Mouse (Mus musculus) thymus, adult 18-20 months (tissue): ENCODE measurements around the gene Suz12.
"Not testable (repeated sequence)": the region's sequence is repeated elsewhere in the genome, so short reads cannot be mapped to it uniquely, and the experiment has no call there.

ENCODE experiments used
- DNase-seq, 2 experiments: peaks; one replicate each; pipeline ENCODE4 v3.0.0; 2022; ENCODE audit warnings: mixed read lengths in 2 of 2

Suz12 gene

DNA sequence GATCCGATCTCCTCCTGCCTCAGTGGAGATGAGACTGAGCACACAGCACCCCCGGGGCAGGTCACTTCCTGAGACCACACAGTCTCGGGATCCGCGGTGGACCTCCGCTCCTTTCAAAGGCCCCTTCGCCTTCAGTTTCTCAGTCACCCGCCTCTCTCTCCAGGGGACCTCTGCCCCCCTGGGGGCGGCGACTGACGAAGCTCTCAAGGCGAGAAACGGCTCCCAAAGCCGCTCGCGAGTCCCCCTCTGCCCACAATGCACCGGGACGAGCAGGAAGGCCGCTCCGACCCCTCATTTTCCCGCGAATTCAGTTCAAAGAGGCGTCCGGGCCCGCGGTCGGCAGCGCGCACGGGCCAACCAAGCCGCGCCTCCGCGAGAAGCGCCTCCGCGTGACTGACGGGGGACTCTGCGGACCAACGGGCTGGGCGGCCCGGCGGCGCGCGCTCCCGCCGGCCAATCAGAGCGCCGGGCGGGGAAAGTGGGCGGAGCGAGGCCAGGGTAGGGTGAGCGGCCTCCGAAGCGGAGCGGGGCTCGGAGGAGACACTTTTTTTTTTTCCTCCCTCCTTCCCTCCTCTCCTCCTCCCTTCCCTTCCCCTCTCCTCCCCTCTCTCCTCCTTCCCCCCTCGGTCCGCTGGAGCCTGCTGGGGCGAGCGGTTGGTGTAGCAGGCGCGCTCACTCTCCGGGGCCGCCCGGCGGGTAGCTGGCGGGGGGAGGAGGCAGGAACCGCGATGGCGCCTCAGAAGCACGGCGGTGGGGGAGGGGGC is at the start of gene Suz12:
Gene Suz12 (plus strand): TSS at position 515 of the 764 bp plus-strand sequence.
- DNase-seq = peak; percentile 90

DNA sequence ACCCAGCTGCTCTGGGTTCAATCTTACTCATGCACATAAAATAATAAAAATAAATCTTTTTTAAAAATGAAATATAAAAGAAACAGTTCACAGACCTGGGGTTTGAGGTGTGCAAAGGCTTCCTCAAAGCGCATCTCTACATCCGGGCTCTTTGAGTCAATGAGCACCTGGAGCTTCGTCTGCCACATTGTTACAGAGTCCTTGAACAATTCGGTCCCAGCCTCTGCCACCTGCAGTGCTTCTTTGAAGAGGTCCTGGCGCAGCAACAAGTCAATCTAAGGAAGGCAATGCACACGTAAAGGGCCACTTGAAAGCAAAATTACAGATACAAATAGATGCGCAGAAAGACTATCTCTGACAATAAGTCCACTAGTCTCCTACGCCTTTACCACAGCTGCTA is 49.8 kb upstream of the Suz12 start:
- no peak for DNase-seq

DNA sequence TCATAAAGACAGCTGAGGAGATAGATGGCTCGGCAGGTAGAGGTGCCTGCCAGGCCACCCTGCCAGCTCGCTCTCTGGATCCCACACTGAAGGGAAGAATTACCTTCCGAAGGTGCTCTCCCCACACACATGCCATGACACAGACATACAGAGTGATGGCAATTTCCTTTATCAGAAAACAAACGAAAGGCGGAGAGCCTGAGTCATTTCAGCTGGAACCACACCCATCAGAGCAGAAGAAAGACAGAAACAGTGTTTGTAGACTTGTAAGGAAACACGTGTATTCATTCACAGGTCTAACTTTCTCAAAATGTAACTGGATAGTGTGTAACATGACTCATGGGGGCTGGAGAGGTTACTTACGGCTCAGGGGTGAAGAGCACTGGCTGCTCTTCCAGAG is 49.3 kb upstream of the Suz12 start:
- DNase-seq = no peak

DNA sequence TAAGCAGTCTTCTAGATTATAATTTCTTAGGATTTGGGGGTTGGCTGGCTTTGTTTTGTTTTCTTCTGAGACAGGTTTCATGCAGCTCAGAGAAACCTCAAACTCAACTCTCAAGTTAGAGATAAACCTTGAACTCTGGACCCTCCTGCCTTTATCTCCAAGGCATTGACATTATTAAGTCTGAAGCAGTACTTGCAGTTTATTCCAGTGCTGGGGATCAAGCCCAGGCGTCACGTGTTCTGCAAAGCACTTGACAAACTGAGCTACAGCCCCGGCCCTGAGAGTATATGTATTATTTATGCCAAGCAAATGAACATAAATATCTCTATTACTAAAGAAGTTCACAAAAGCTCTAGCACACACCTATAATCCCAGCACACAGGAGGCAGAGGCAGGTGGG is 45.6 kb upstream of the Suz12 start:
- no peak for DNase-seq

DNA sequence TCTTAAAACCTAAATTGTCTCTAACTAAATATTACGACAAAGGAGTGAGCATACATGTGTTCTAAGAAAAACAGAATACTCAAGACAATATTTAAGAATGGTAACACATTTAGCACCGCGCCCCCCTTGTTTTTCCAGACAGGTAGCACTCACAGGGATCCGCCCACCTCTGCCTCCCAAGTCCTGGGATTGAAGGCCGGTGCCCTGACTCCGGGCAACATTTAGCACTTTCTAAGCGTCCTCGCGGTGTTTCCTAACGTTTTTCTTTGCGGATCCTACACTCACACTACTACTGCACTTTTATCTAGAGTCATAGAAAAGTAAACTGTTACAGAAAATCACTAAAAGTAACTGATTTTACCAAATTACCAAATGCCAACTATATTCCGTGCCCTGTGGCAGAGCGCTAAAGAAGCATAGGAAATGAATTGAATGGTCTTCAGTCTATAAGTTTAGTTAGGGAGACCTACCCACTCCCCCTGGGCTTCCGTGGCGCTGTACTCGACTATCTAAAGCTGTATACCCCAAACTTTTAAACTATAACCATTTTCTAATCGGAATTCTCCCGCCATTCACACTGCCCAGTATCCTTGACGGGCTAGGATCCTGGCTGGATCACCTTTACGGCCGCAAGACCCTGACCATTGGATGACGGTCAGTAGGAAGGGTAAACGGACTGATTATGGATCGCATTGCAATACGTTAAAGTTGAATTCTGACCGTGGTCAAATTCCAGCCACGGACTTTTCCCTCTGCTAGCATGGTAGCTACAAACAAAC is 31.4 kb upstream of the Suz12 start:
- DNase-seq = no peak

DNA sequence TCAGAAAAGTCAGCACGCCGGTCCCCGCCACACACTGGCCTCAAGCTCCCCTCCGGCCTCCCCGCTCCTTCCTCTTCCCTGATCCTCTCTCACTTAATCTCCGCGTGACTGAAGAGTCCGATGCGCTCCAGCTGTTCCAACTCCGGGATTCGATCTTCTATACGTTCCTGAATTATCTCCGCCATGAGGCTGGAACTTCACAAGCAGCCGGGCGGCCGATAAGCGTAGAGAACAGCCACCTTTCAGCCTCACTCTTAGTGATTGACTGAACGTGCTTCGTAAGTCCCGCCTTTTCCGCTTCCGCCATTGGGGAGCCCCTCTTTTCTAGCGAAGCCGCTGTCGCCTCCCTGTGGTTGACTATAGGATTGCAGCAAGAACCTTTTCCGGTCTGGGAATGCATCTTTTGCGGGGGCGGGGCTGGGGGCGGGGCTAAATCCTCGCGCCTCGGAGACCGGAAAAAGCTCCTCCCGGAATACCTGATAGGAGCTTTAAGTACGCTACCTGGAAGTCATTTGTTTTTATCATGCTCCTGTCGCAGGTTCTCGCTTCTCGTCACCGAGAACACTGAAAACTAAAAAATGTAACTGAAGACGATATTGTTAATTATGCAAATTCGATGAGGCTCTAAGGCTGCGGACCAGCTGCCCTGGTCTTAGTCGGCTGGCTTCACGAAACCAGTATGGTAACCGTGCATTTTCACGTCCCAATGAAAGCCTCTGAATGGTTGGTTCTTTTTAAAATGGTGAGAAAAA is 30.6 kb upstream of the Suz12 start, which contains the start of gene Utp6:
Gene Utp6 (minus strand): TSS at position 266 of the 752 bp plus-strand sequence.
- DNase-seq = peak; percentile 95 to 98

DNA sequence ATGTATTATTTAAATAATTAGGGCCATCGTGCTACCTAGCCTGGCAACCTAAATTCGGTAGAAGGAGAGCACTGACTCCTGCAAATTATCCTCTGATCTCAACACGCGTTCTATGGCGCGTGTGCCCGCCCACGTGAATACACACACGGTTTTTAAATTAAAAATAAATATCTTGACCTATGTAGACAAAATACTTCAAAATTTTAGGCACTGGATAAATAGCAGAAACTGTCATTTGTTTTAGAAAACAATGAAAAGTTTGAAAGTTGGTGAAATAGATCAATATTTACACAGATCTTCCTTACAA is 30.1 kb upstream of the Suz12 start:
- DNase-seq = no peak

DNA sequence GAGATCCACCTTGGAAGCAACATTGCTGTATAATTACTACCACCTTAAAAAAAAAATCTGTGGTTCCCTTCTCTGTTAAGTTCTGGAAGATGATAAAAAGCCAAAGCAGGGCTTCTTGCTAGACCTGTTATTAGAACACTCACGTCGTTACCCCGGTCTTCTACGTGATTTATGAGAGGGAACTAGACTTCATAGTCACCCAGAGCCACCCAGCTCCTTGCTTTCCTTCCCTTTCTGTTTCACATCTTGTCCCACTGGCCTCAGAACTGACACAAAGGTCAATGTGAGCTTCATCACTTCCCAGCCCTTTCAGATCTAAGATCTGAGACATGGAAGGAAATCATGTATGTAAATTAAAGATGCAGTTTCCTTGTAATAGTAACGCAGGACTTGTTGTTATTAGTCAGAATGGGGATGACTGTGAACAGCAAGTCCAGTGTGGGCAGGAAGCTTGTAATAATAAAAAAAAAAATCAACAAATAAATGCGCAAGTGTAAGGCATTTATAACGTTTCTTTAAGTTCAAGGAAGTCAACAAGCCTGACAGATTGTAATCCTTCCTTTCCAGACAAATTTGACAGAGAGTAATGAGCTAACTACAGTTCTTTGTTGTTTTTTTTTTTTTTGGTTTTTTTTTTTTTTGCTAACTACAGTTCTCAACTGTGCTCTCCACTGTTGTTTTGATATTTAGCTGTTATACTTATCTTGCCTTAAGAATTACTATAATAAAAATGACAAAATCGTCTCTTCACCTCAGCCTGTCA is 29.5 kb upstream of the Suz12 start:
- DNase-seq = no peak

DNA sequence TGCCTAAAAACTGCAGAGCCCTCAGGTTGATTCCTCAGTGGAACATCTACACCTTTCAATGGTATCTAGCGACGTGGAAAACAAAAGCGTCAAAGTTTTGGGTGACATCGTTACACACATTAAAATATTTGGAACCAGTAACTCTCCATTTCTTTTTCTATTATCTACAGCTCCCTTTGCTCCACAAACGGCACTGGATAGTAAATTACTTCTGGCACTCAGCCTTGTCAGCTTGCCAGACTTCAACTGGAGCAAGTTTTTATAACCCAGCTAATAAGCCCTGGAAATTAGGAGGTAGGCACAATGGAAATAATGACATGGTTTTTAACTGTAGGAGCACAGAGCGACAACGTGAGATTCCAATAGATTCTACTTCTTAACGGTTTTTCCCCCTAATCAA is 27.0 kb upstream of the Suz12 start:
- no peak for DNase-seq

DNA sequence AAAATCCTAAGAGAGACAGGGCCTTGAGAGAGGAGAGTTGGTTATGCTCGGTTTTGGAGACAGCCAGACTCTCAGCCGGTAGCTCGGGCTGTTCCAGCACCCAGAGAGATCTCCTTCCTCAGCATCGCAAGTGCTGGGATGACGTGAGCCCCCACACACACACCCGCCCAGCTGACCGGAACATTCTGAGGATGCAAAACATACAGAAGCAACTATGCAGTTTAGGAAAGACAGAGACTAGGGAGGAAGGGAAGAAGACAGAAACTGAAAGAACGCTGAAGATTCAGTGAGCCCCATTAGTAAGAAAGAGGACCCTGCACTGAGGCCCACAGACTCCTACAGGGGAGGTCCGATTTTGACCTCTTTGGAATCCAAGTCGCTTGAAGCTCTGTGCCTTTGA is 25.2 kb upstream of the Suz12 start:
- DNase-seq = no peak

DNA sequence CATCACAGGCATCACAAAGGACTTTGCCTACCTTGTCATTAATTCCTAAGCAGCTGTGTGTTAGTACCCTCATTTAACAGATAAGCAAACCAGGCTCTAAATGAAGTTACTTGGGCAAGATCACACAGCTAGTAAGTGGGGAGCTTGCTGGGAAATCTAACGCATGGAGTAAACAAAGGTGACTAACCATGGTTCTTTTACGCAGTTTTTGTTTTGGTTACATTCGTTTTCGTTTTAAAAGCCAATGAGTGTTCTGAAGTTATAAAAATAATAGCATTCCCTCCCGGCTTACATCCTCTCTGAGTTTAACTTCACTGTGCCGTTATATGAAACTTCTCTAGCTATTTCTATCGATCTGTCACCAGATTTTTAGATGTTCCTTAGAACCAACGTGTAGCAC is 19.8 kb upstream of the Suz12 start:
- no peak for DNase-seq

DNA sequence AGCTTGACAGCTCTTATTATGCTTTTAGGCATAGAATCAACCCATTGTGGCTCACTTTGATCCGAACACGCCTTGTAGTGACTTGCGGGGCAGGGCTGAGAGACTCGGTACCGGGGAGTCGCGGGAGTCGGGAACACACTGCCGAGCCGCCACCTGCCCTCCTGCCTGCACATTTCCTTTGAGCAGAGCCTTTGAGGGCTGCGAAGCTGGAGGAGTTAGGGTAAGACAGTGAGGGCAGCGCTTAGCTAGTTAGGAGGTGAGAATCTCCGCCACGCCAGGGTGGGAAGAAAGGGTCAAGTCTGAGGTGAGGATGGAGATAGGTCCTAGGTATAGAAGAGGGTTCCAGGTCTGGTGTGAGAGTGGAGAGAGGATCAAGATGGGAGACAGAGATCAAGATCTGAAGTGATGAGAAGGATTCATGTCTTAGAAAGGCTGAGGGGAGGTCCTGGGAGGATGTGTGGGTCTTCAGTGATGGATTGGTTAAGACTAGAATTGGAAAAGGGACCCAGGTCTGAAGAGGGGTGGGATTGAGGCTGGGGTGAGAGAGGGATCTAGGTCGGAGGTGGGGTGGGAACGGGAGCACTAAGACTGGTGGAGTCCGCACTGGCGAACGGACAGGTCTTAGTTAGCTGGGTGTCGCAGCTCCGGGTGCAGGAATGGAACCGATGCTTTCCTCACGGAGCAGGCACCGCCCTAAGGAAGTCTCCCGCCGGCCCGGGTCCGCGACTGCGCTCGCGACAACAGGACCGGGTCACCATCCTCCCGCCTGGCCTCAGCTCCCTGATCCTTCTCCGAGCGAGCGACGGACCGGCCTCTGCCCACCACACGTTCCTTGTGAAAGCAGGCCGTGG is 19.1 kb upstream of the Suz12 start:
- DNase-seq = no peak

DNA sequence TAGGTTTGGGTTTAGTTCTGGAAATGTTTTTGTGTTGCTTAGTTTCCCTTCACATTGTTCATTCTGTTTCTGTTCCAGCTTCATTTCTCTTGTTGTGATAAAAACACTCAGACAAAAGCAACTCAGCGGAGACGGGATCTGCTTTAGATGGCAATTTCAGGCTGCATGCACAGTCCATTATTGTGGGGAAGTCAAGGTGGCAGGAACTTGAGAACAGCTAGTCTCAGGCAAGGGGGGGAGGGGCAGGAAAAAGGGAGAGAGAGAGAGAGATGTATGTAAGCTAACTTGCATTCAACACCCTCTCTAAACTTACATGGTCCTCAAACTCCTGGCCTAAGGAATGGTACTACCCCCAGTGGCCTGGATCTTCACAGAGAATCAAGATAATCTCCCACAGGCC is 17.5 kb upstream of the Suz12 start:
- no peak for DNase-seq

DNA sequence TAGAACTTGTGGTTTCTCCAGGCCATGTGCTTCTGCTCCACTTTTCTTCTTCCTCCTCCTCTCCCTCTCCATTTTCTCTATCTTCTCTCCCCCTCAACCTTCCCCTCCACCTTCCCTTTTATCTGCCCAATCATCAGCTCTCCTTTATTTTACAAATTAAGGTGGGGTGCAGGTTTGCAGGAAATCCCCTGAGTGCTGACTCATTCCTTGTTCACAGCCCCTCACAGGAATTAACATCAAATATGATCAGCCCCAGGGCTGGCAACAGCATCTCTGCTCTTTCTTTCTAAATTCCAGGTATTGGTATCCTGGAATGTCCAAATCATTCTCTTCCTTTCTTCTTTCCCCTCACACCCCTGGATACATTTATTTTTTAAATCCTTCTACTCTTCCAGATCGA is 16.7 kb upstream of the Suz12 start:
- no peak for DNase-seq

DNA sequence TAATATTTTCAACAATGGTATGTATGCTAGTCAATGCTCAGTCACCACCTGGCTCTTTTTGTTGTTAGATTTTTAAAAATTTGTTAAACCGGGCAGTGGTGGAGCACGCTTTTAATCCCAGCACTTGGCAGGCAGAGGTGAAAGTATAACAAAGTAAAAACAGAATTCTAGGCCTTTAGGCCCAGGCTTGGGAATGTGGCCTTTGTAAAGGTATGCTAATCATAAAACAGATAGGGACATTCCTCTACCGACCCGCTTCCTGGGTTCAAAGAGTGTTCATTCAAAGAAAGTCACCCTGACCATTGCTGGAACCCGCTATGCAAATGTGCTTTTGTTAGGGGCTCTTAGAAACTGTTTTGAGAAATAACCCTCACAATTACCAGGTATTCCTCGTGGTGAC is 16.3 kb upstream of the Suz12 start:
- DNase-seq = not testable (repeated sequence)

DNA sequence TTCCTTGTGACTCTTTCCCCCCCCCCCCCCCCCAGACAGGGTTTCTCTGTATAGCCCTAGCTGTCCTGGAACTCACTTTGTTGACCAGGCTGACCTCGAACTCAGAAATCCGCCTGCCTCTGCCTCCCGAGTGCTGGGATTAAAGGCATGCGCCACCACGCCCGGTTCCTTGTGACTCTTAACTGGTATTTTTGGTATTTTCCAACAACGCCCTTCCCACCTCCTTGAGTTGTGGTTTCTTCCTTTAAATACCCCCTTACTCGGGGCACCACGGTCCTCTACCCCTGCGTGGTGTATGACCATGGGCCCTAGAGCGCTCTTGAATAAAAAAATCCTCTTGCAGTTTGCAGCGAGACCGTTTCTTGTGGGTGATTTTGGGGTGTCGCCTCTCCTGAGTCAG is 15.8 kb upstream of the Suz12 start:
- not testable (repeated sequence) for DNase-seq

DNA sequence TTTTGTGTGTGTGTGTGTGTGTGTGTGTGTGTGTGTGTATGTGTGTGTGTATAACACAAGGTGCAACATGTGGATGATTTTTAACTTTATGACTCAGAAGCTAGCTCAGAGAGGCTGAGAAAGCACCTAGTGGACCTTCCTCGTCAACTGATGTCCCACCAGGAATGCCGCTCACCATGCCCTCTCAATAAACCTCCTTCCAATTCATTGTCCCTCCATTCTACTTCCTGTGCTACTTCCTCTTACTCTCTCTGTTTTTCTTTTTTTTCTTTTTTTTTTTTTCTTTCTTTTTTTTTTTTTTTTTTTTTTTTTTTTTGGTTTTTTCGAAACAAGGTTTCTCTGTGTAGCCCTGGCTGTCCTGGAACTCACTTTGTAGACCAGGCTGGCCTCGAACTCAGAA is 15.2 kb upstream of the Suz12 start:
- DNase-seq = not testable (repeated sequence)

DNA sequence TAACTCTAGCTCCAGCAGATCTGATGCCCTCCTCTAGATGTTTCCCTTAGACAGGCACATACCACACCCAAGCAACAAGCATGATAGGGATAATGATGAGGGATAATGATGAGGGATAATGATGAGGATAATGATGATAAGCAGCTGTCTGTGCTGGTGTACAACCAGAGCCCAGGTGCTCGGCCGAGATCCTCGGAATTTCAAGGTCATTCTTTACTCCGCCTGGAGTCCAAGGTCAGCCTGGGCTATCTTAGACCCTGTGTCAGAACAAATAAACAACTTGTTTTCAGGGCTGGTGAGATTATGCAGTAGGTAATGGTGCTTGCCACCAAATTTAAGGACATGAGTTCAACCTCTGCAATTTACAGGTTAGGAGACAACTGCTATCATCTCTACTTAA is 6.0 kb upstream of the Suz12 start:
- no peak for DNase-seq

DNA sequence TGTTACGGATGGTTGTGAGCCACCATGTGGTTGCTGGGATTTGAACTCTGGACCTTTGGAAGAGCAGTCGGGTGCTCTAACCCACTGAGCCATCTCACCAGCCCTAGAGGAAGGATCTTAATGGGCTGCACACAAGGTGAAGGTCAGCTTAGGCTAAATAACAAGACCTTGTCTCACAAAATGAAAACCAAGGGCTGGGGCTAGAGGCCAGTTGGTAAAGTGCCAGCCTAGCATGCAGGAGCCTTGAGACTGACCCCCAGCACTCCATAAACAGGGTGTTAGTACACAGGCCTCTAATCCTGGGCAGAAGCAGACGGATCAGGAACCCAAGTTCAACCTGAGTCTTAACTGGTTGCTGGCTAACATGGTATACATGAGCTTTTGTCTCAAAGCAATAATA is 5.0 kb upstream of the Suz12 start:
- DNase-seq = no peak

DNA sequence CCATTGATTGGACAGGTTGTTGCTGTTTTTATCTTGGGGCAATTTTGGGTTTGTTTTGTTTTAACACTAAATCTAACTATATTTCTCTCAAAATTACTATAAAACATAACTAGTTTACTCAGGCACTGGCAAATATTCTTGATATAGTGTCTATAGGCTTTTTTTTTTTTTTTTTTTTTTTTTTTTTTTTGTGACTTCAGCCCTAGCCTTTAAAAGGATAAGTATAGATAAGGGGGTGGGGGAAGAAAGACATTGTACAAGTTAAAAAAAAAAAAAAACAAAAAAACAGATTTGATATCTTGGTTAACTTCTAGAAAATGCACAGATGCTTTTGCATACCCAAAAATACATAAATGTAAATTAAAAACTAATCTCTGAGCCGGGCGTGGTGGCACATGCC is 2.8 kb upstream of the Suz12 start:
- DNase-seq = no peak

DNA sequence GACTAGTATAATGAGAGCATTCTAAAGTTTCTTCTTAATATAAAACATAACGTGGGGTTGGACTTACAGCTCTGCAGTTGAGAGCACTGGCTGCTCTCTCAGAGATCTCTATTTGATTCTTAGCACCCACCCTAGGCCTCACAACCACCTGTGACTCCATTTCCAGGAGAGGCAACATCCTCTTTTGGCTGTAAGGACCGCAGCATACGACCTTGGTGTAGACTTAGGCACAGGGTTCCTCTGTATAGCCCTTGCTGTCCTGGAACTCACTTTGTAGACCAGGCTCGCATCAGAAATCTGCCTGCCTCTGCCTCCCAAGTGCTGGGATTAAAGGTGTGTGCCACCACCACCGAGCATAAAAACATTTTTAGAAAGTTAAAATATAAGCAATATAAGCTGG is 1.3 kb upstream of the Suz12 start:
- DNase-seq = no peak

DNA sequence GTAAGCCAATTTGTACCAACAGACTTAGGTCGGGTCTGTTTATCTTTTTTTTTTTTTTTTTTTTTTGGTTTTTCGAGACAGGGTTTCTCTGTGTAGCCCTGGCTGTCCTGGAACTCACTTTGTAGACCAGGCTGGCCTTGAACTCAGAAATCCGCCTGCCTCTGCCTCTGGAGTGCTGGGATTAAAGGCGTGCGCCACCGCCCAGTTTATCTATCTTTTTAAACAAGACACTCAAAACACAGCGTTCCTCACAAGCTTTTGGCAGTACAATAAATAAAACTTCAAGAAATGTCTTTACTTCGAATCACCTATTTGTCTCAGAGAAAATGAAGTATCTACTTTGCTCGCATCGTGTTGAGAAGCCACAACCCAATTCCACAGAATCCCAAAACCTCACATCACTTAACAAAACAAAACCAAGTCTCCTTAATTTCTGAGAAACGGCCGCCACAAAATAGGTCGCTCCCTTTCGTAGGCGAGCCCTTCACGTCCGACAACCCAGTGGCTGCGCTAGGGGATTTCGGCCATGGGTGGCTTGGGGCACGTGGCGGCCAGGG is 793 bp upstream of the Suz12 start:
- no peak for DNase-seq
